Mouse (Mus musculus) lung, postnatal 0 days (tissue): ENCODE results near the gene Raly. TPM values are rescaled to one million over a fixed set of nuclear protein-coding genes. Genes with fewer than 3 reads are reported as not detected.

Experiments
- ATAC-seq: fragments of 200-750 bp; cut with Nextera tagmentation; 2 replicates; pipeline ENCODE4 v1.8.0; 2017; ENCODE audit warnings: moderate library complexity
- DNase-seq: peaks from one replicate; pipeline ENCODE4 v3.0.0-alpha.2; 2016; ENCODE audit warnings: low spot score
- H3K27ac ChIP-seq: fragments of 300-500 bp; sonication (generic); 2 replicates; pipeline ENCODE4 v1.5.1; 2014; ENCODE audit warnings: antibody characterized with exemption, mild to moderate bottlenecking, low read length, mixed read lengths
- H3K27me3 ChIP-seq: fragments of 300-500 bp; sonication (generic); replicated peaks from 2 replicates; pipeline ENCODE4 v1.6.1; 2014; ENCODE audit warnings: low read length, mixed read lengths; ENCODE audit not compliant: insufficient read depth
- H3K36me3 ChIP-seq: fragments of 300-500 bp; sonication (generic); 2 replicates; pipeline ENCODE4 v1.6.1; 2014; ENCODE audit warnings: low read length, mixed read lengths; ENCODE audit not compliant: insufficient read depth
- H3K4me1 ChIP-seq: fragments of 300-500 bp; sonication (generic); 2 replicates; pipeline ENCODE4 v1.6.1; 2014; ENCODE audit warnings: antibody characterized with exemption, low read depth, low read length, mixed read lengths; ENCODE audit not compliant: insufficient read depth
- H3K4me2 ChIP-seq: fragments of 300-500 bp; sonication (generic); replicated peaks from 2 replicates; pipeline ENCODE4 v1.6.1; 2014; ENCODE audit warnings: low read depth, mild to moderate bottlenecking, low read length, moderate library complexity, mixed read lengths
- H3K4me3 ChIP-seq: fragments of 300-500 bp; sonication (generic); 2 replicates; pipeline ENCODE4 v1.5.1; 2014; ENCODE audit warnings: low read depth, low read length
- H3K9ac ChIP-seq: fragments of 300-500 bp; sonication (generic); replicated peaks from 2 replicates; pipeline ENCODE4 v1.6.1; 2014; ENCODE audit warnings: low read depth, mild to moderate bottlenecking
- H3K9me3 ChIP-seq: fragments of 300-500 bp; sonication (generic); 2 replicates; pipeline ENCODE4 v1.6.1; 2016; ENCODE audit warnings: low read length, mixed read lengths
- CTCF ChIP-seq: IDR thresholded peaks from 2 replicates; pipeline ENCODE4 v1.5.1; 2016; ENCODE audit warnings: antibody characterized with exemption, mild to moderate bottlenecking
- EP300 ChIP-seq: IDR thresholded peaks from 2 replicates; pipeline ENCODE4 v1.6.1; 2016; ENCODE audit warnings: antibody characterized with exemption, mild to moderate bottlenecking, control low read depth
- WGBS: fragments of 180-500 bp; shearing (Covaris S2); extraction: QIAGEN DNeasy Blood & Tissue Kit; methylation state at CpG from one replicate; pipeline ENCODE4 v1.1.7; 2014; 5-methylcytosine and 5-hydroxymethylcytosine counted together
- polyA plus RNA-seq: library from polyadenylated mRNA; unstranded; fragments of >200 nt; fragmentation: Nextera tagmentation; extraction: Ambion mirVana; gene quantifications from 2 replicates; pipeline ENCODE4 v1.2.1, GENCODE M21; 2015

The Raly gene
- polyA plus RNA-seq, 1 experiment from 2014 or later: 23.7 TPM

DNA sequence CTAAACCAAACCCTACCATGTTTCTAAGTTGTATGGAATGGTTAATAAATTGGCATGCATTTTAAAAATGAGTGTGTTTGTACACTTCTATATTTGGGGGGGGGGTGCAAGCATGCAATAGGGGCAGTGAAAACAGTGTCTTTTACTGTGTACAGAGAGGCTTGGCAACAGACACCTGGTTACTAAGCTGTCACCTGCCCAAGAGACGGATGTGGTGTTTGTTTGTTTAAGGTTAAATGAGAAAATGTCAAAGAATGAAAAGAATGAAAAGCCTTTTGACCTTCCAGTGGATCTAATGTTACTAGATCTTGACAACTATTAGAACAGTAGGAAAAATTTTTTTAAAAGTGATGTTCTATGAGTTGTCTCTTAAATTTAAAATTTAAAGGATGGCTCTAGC lies 16.8 kb downstream of the Raly start:
- Histone ChIP-seq H3K27ac (no peak overlapping the region), H3K4me2 (no peak overlapping the region), H3K4me1 (peaks cover 21% of the 10 kb centered on the region; the same call in 1 of the 2 replicates), H3K9me3 (no peaks in the 10 kb centered on the region), H3K4me3 (no peak overlapping the region), H3K36me3 (no peaks in the 10 kb centered on the region), H3K27me3 (no peaks in the 10 kb centered on the region), H3K9ac (no peak overlapping the region)
- DNase-seq: no peak
- no peak for TF ChIP-seq CTCF
- no peak for TF ChIP-seq EP300
- WGBS: 32% methylated on average over 1 of the region's 1 CpGs
- no peak for ATAC-seq

DNA sequence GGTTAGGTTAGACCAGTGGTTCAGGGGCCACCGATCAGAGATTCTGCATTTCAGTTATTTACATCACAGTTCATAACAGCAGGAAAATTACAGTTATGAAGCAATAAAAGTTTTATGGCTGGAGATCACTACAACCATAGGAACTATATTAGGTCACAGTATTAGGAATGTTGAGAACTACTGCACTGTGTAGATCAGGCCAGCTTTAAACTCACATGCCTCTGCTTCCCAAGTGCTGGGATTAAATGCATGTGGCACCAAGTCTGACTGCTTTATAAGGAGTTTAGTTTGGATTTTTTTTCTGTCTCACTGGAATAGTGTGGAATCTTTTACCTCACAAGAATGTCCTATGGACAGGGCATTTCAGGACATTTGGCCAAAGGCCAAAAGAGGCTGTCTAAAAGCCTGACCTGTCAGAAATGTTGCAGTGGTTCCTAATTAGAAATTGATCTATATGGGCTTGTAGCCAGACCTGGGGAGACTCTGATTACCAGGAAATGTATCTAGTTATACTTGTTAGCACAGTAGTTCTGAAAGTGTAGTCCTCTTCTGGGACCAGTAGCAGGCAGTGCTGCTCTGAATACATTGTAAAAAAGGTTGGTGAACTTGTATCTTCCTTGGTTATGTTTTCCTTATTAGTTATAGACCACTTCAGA lies 18.3 kb downstream of the Raly start:
- no peaks in the 10 kb centered on the region for H3K36me3 ChIP-seq
- H3K4me2 ChIP-seq: no peak overlapping the region
- H3K9ac ChIP-seq: no peak overlapping the region
- WGBS: 58% methylated on average over 1 of the region's 1 CpGs
- DNase-seq (peak; percentile 74), ATAC-seq (peak; percentile 88)
- H3K4me1 ChIP-seq: peaks cover 18% of the 10 kb centered on the region; the same call in 1 of the 2 replicates
- no peaks in the 10 kb centered on the region for H3K27me3 ChIP-seq
- H3K27ac ChIP-seq: no peak overlapping the region
- no peaks in the 10 kb centered on the region for H3K9me3 ChIP-seq
- TF ChIP-seq CTCF: peak; percentile 57
- TF ChIP-seq EP300: no peak; the same call in 1 of the 2 replicates
- no peak overlapping the region for H3K4me3 ChIP-seq

DNA sequence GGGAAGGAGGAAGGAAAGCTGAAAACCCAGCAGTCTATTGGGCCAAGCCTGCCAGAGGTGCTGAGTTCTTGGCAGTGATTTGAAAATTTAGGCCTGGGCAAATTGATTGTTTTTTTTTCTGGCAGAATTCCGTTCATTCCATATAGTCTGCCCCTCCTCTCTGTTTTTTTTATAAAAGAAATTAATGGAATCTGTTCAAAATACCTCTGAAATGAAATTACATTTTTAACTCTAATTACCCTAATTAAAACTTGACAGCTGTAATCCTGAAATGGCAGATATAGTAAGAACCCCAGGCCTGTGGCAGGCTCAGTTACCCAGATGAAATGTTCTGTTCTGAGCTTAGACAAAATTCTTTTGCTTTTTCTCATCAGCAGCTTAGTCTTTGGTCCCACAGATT lies 19.9 kb downstream of the Raly start:
- ATAC-seq (no peak), DNase-seq (no peak)
- Histone ChIP-seq H3K4me2 (no peak overlapping the region), H3K27ac (no peak overlapping the region), H3K9ac (no peak overlapping the region), H3K4me1 (peaks cover 14% of the 10 kb centered on the region; the same call in 1 of the 2 replicates), H3K27me3 (no peaks in the 10 kb centered on the region), H3K36me3 (no peaks in the 10 kb centered on the region), H3K9me3 (no peaks in the 10 kb centered on the region), H3K4me3 (no peak overlapping the region)
- 39% methylated on average over 1 of the region's 1 CpGs for WGBS
- TF ChIP-seq EP300: no peak

GRCm38 (mm10) chr2:154813426-154813825 lies 22.5 kb downstream of the Raly start:
- TF ChIP-seq CTCF (no peak), EP300 (no peak)
- Histone ChIP-seq H3K9ac (no peak overlapping the region), H3K36me3 (no peaks in the 10 kb centered on the region), H3K4me1 (peaks cover 14% of the 10 kb centered on the region; the same call in 1 of the 2 replicates), H3K9me3 (no peaks in the 10 kb centered on the region), H3K4me3 (no peak overlapping the region), H3K27ac (no peak overlapping the region), H3K27me3 (no peaks in the 10 kb centered on the region), H3K4me2 (no peak overlapping the region)
- 71% methylated on average over 2 of the region's 2 CpGs for WGBS
- no peak for ATAC-seq
- DNase-seq: no peak

DNA sequence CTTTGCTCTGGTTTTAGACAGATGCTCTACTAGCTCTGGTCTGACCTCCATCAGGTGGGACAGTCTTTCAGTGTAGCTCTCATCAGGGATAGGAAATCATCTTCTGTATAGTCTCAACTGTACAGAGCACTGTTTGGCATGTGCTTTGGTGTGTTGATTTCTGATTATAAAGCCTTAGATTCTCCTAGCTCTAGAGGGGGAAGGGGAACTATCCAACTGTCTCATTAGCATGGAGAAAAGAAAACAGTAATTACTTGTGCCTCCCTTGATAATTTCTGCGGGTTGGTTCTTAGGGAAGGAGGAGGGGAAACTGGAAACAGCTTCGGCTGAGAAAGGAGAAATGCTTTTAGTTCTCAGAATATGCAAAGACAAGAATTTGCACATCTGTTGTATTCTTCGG lies 26.2 kb downstream of the Raly start:
- peaks cover 10% of the 10 kb centered on the region for H3K4me1 ChIP-seq
- H3K4me2 ChIP-seq: no peak overlapping the region
- no peak for ATAC-seq
- no peaks in the 10 kb centered on the region for H3K27me3 ChIP-seq
- TF ChIP-seq CTCF (no peak), EP300 (no peak)
- no peak overlapping the region for H3K4me3 ChIP-seq
- 58% methylated on average over 3 of the region's 3 CpGs for WGBS
- H3K9ac ChIP-seq: no peak overlapping the region
- no peaks in the 10 kb centered on the region for H3K9me3 ChIP-seq
- no peak overlapping the region for H3K27ac ChIP-seq
- no peaks in the 10 kb centered on the region for H3K36me3 ChIP-seq
- no peak for DNase-seq

DNA sequence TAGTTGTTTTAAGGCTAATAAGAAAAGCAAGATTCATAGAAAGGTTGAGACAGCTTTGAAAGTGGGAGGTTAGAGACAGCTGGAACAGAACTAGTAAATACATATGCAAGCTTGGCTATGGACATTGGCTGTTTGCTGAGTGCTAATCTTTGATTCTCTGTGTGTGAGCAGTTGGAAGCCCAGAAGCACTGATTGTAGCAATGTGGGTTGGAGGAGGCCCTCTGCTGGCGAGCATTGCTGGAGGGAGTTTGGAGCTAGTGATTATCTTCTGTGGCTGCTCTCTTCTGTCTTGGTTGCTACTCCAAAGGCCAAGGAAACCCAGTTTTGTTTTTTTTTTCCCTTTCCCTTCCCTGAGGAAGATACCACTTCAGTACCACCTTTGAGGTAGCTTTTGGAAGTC lies 26.9 kb downstream of the Raly start:
- Histone ChIP-seq H3K4me1 (peaks cover 10% of the 10 kb centered on the region), H3K4me2 (no peak overlapping the region), H3K36me3 (no peaks in the 10 kb centered on the region), H3K27ac (no peak overlapping the region), H3K27me3 (no peaks in the 10 kb centered on the region), H3K9ac (no peak overlapping the region), H3K9me3 (no peaks in the 10 kb centered on the region), H3K4me3 (no peak overlapping the region)
- DNase-seq: peak; percentile 52
- WGBS: 36% methylated on average over 1 of the region's 1 CpGs
- TF ChIP-seq EP300 (no peak), CTCF (peak; percentile 69)
- ATAC-seq: no peak
